Mouse (Mus musculus): ENCODE results near the gene Isg15. TPM values are rescaled to one million over a fixed set of nuclear protein-coding genes. Genes with fewer than 3 reads are reported as not detected.
"Not testable (repeated sequence)": the region's sequence is repeated elsewhere in the genome, so short reads cannot be mapped to it uniquely, and the experiment has no call there.

Gene Isg15
- polyA plus RNA-seq, 1 experiment from 2014 or later, result 1.2 TPM

DNA sequence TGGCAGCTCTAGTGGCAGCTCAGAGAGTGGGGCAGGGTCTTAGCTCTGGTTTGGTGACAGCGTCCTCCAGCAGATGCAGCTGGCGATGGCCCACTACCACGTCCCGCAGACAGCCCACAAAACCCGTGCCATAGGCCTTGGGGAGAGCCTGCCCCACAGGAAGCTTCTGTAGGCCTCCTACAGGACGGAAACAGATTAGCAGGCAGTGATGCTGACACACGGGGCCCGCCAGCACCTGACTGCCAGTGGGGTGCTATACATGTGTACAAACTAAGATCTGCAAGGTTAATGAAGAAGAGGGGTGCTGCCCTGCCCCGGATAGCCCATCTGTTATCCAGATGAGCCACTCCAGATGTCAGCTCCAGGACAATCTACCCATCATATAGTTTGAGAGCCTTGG, 34.1 kb downstream of the Isg15 start:
- peaks cover 49% of the 10 kb centered on the region for H3K36me3 ChIP-seq (ENCODE audit: control insufficient read depth, insufficient read depth, low read length)
- H3K4me1 ChIP-seq (replicated peaks; ENCODE audit: control insufficient read depth, insufficient read depth, low read length), result no peaks in the 10 kb centered on the region
- no peaks in the 10 kb centered on the region for H3K27me3 ChIP-seq (ENCODE audit: control insufficient read depth, insufficient read depth, low read length)
- ATAC-seq (ENCODE audit: low FRiP score), result no peak
- H3K4me2 ChIP-seq (replicated peaks; ENCODE audit: low read depth, low read length), result no peak overlapping the region
- no peaks in the 10 kb centered on the region for H3K9me3 ChIP-seq (ENCODE audit: control insufficient read depth, low read length)
- no peak overlapping the region for H3K4me3 ChIP-seq (ENCODE audit: low read depth, low read length)
- no peak overlapping the region for H3K27ac ChIP-seq (ENCODE audit: low read depth, low read length)
- WGBS, result 91% methylated on average over 9 of the region's 9 CpGs
- no peak overlapping the region for H3K9ac ChIP-seq (ENCODE audit: low read depth, low read length)
- DNase-seq (ENCODE audit: low spot score), result no peak

DNA sequence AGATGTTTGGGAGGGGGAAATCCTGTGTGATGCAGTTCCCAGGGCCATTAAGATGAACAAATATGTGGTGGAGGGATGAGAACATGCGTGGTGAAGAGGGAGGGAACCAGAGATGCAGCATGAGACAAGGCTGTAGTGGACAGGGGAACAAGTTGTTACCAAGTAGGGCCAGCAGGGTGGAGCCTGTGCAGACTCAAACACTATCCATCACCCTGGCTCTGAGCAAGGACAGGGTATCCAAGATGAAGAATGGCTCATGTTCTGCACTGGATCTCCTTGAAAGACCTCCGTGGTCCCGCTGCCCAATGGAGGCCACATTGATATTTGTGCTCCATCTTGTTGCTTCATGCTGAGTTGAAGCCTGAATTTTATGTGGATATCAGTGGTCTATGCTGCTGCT, 45.8 kb downstream of the Isg15 start:
- Histone ChIP-seq H3K27ac (ENCODE audit: low read depth, low read length) (no peak overlapping the region), H3K4me1 (replicated peaks; ENCODE audit: control insufficient read depth, insufficient read depth, low read length) (no peaks in the 10 kb centered on the region), H3K4me3 (ENCODE audit: low read depth, low read length) (no peak overlapping the region), H3K4me2 (replicated peaks; ENCODE audit: low read depth, low read length) (no peak overlapping the region), H3K9me3 (ENCODE audit: control insufficient read depth, low read length) (0 out of 2 replicates have a peak, but pooled peaks cover 2% of the 10 kb centered on the region), H3K9ac (ENCODE audit: low read depth, low read length) (no peak overlapping the region), H3K36me3 (ENCODE audit: control insufficient read depth, insufficient read depth, low read length) (no peaks in the 10 kb centered on the region), H3K27me3 (ENCODE audit: control insufficient read depth, insufficient read depth, low read length) (no peaks in the 10 kb centered on the region)
- DNase-seq (ENCODE audit: low spot score) (no peak), ATAC-seq (ENCODE audit: low FRiP score) (no peak)
- 94% methylated on average over 3 of the region's 3 CpGs for WGBS

- not testable (repeated sequence) for DNase-seq (ENCODE audit: low spot score)
Observed at GRCm38 (mm10) chr4:156150887-156151286, 49.7 kb downstream of the Isg15 start.

More at GRCm38 (mm10) chr4:156150887-156151286, 49.7 kb downstream of the Isg15 start:
- H3K36me3 ChIP-seq (ENCODE audit: control insufficient read depth, insufficient read depth, low read length); H3K9ac ChIP-seq (ENCODE audit: low read depth, low read length); H3K4me1 ChIP-seq (replicated peaks; ENCODE audit: control insufficient read depth, insufficient read depth, low read length); ATAC-seq (ENCODE audit: low FRiP score); H3K27ac ChIP-seq (ENCODE audit: low read depth, low read length); H3K9me3 ChIP-seq (ENCODE audit: control insufficient read depth, low read length); H3K4me3 ChIP-seq (ENCODE audit: low read depth, low read length); H3K27me3 ChIP-seq (ENCODE audit: control insufficient read depth, insufficient read depth, low read length); H3K4me2 ChIP-seq (replicated peaks; ENCODE audit: low read depth, low read length): not testable (repeated sequence)
- WGBS, result 90% methylated on average over 10 of the region's 10 CpGs

Other genes with a start within 250 kb of the Isg15 start
- 21.0 and 24.0 TPM in 2 replicates for gene C1qtnf12, start 238.5 kb downstream of the Isg15 start, polyA plus RNA-seq (2014; fragmentation: Nextera tagmentation; extraction: Ambion mirVana)
- 18.2 and 19.4 TPM in 2 replicates for gene B3galt6, start 208.2 kb downstream of the Isg15 start, polyA plus RNA-seq (2014; fragmentation: Nextera tagmentation; extraction: Ambion mirVana)
- 136 and 143 TPM in 2 replicates for gene Sdf4, start 207.9 kb downstream of the Isg15 start, polyA plus RNA-seq (2014; fragmentation: Nextera tagmentation; extraction: Ambion mirVana)
- gene Tnfrsf4, start 187.0 kb downstream of the Isg15 start, polyA plus RNA-seq (2014; fragmentation: Nextera tagmentation; extraction: Ambion mirVana), result 0.39 and 0.73 TPM in 2 replicates
- gene Tnfrsf18, start 174.7 kb downstream of the Isg15 start, polyA plus RNA-seq (2014; fragmentation: Nextera tagmentation; extraction: Ambion mirVana), result 0.74 and 2.4 TPM in 2 replicates
- gene Ttll10, start 141.4 kb downstream of the Isg15 start, polyA plus RNA-seq (2014; fragmentation: Nextera tagmentation; extraction: Ambion mirVana), result 0.10 TPM in 1 of 2 replicates, not detected in the other
- gene 9430015G10Rik, start 90.8 kb downstream of the Isg15 start, polyA plus RNA-seq (2014; fragmentation: Nextera tagmentation; extraction: Ambion mirVana), result 44.0 and 44.4 TPM in 2 replicates
- 0.73 and 0.76 TPM in 2 replicates for gene Rnf223, start 70.3 kb downstream of the Isg15 start, polyA plus RNA-seq (2014; fragmentation: Nextera tagmentation; extraction: Ambion mirVana)
- 79.7 and 80.7 TPM in 2 replicates for gene Agrn, start 3.3 kb downstream of the Isg15 start, polyA plus RNA-seq (2014; fragmentation: Nextera tagmentation; extraction: Ambion mirVana)
- gene AW011738, start 2.5 kb upstream of the Isg15 start, polyA plus RNA-seq (2014; fragmentation: Nextera tagmentation; extraction: Ambion mirVana), result 2.0 and 3.1 TPM in 2 replicates
- 1.1 and 1.4 TPM in 2 replicates for gene Perm1, start 15.1 kb upstream of the Isg15 start, polyA plus RNA-seq (2014; fragmentation: Nextera tagmentation; extraction: Ambion mirVana)
- 17.0 and 17.8 TPM in 2 replicates for gene Plekhn1, start 34.0 kb upstream of the Isg15 start, polyA plus RNA-seq (2014; fragmentation: Nextera tagmentation; extraction: Ambion mirVana)
- gene Noc2l, start 35.2 kb upstream of the Isg15 start, polyA plus RNA-seq (2014; fragmentation: Nextera tagmentation; extraction: Ambion mirVana), result 78.0 and 78.6 TPM in 2 replicates
- gene Samd11, start 54.8 kb upstream of the Isg15 start, polyA plus RNA-seq (2014; fragmentation: Nextera tagmentation; extraction: Ambion mirVana), result 1.8 and 3.1 TPM in 2 replicates
- not detected in 2 replicates for gene Vmn2r-ps159, start 130.3 kb upstream of the Isg15 start, polyA plus RNA-seq (2014; fragmentation: Nextera tagmentation; extraction: Ambion mirVana)

Data from hindbrain, embryonic 11.5 days (tissue).